Mouse (Mus musculus): ENCODE measurements at regions not wholly inside any gene's neighbourhood (a gene's known extent, or its start where the extent isn't known, plus 50 kb on each side); places are given as distances from the start of the nearest gene placed in this dataset.

GRCm38 (mm10) chrX:11825948-11826347 is 334.2 kb downstream of the Bcor start:
- in situ Hi-C loops (cut with MboI, MseI) = no loop called here

DNA sequence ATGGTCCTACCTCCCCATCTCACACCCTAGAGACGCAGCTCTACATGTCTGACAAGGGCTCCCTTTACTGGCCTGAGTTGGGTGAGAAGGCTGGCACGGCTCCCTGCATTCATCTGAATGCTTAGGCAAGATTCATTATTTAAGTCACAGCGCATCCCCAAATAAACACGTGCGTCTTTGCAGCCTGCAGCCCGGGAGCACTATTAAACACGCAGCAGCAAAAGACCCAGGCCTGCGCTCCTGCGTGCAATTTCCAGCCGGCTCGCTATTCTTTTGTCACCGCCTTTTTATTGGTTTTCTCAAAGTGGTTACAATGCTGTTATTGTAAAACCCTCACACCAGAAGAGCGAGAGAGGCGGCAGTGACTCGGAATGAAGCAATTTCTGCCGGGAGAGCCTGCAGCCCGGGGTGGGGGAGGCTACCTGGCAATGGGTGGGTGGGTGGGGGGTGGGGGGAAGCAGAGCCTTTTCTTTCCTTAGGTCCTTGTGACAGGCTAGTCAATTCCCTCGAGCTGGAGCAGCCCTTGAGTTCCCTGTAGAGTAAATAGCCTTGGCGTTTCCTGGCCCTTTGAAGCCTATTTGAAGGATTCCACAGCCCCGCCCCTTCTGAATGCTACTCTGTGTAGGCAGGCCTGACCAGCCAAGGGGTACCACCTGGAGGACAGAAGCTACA is 333.3 kb downstream of the Bcor start:
- in situ Hi-C loops (cut with MboI, MseI) = no loop called here

GRCm38 (mm10) chrX:11829411-11830002 is 330.6 kb downstream of the Bcor start:
- in situ Hi-C loops (cut with MboI, MseI) = no loop called here

DNA sequence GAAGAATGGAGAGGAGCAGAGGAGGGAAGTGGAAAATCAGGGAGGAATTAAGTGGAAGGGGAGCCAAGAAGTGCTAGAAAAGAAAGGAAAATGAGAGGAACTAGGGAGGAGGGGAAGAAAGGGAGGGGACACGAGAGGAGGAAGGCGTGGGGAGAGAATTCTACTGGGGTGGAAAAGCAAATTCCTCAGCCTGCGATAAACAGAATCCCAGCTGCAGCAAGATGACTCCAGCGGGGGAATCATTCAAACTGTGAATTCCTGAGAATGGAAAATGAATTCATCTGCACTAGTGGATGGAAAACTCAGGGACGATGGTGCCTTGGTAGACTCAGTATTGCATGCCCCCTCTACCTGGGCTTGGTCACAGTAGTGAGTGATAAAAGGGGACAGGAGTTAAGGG is 322.6 kb downstream of the Bcor start:
- in situ Hi-C loops (cut with MboI, MseI) = no loop called here

DNA sequence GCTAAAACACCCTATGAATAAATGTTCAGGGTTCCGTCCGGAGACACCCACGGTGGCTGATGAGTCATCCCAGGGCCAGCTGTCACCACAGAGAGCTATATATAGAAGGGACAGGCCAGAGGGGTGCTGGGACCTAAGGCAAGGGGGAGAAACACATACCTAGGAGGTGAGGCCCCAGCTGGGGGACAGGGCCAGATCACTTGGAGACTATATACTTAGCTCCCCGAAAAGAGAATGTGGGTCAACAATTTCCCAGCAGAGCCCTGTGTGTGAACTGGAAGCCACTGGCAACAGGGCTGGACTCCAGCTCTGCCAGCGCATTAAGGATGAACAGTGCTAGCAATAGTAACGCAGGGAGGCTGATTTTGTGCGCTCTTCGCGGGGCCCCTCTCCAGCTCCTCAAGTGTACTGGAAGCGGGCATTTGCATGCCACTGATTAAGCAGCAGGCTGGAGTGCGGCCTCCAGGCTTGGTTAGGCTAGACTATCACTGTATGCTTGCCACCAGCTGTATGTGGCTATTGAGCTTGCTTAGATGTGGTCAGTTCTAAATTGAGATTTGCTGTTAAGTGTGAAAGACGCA is 320.4 kb downstream of the Bcor start:
- in situ Hi-C loops (cut with MboI, MseI) = no loop called here

DNA sequence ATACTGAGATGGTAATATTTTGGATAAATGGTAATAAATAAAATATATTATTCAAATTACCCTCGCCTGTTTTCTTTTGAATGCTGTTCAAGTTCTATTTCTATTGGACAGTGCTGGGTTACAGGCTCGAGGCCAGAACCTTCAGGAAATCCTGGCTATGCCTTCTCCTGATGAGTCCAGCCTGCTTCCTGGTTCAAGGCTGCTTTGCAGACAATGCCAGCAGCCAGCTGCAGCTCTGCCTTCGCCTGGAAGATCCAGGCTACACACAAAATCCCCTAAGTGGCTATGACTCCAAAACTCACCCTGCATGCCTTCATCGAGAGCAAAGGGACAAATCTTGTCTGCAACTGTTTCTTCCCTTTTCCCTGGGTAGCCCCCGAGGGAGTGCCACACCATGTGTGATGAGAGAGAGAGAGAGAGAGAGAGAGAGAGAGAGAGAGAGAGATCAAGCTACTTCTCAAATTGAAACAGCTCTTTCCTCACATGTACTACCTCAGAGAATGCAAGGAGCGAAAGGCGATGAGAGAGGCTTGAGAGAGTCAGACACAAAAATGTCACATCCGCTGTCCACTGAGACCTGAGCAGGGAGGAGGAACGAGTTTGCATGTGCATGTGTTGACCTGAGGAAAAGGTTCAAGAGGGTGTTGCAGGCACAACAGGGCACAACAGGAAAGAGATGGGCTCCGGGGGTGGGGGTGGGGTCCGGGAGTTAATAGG is 319.7 kb downstream of the Bcor start:
- in situ Hi-C loops (cut with MboI, MseI) = no loop called here

- in situ Hi-C loops (cut with MboI, MseI) = no loop called here
Observed at GRCm38 (mm10) chrX:11845566-11845965, 314.6 kb downstream of the Bcor start.

GRCm38 (mm10) chrX:11855910-11856309 is 304.2 kb downstream of the Bcor start:
- in situ Hi-C loops (cut with MboI, MseI) = no loop called here

DNA sequence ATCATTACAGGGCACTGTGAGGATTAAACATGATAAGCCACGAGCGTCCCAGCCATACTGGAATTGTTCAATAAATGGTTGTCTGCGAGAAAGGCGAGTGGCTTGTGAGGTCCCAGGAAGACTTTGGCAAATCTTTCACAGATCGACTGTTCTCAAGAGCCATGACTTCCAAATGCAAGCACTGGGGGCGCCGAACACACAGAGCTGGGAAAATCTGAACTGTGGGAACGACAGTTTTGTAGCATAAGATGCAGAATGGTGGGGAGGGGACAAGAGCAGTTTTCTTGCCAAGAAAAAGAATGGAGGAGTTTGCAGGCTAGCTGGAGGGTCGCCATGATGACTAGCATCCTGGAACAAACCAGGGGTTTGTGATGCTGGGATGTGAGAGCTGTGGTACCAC is 300.8 kb downstream of the Bcor start:
- in situ Hi-C loops (cut with MboI, MseI) = no loop called here

GRCm38 (mm10) chrX:11861119-11861708 is 298.9 kb downstream of the Bcor start:
- in situ Hi-C loops (cut with MboI, MseI) = no loop called here

GRCm38 (mm10) chrX:11861892-11862291 is 298.3 kb downstream of the Bcor start:
- in situ Hi-C loops (cut with MboI, MseI) = no loop called here

DNA sequence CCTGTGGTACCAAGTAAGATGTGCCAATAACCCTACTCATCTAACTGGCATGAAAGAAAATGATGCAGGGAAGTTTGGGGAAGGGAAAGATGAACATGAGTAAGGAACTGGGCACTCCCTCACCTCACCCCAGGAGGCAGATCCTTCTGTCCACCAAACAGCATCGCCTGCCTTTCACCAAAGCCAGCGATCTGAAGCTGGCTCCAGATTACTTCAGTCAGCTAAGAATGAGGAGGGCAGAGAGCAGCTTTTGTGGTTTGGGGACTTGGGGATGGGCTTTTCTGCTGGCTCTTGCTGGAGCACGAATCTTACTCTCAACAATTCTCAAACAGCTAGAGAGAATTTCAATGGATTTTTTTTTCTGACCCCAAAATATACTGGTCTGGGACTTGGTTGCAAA is 297.0 kb downstream of the Bcor start:
- in situ Hi-C loops (cut with MboI, MseI) = no loop called here

DNA sequence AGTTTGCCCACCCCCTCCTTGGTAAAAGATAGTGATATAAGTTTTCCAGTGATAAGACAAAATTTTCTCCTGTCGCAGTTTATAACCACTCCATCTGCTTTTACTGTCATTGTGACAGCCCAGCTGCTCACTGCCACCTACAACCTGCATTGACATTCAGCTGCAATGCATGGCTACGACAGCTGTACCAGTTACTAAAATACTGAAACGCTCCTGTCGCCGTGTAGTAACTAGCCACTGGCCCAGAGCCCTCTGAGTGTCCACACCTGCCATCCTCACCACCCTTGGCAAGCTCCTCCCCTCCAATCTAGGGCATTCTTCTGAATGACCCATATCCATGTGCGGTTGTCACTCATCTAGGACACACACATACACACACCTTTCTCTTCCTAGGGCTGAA is 286.2 kb downstream of the Bcor start:
- in situ Hi-C loops (cut with MboI, MseI) = no loop called here

DNA sequence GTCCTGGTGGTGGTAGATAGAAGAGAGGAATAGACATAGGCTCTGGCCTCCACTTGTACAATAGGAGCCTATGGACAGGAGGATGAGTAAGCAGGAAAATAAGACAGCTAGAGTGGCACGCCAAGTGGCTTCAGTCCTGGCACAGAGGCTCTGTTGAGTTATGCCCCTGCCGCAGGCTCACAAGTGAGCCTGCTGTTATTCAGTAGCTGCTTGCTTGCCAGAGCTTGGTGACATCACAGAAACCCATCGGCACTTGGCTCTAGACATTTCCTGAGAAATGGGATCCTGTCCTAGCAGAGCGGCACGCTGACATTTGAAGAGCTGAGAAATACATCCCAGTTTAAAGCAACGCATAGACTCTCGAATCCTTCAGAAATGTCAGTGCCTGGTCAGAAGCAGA is 283.5 kb downstream of the Bcor start:
- in situ Hi-C loops (cut with MboI, MseI) = no loop called here

DNA sequence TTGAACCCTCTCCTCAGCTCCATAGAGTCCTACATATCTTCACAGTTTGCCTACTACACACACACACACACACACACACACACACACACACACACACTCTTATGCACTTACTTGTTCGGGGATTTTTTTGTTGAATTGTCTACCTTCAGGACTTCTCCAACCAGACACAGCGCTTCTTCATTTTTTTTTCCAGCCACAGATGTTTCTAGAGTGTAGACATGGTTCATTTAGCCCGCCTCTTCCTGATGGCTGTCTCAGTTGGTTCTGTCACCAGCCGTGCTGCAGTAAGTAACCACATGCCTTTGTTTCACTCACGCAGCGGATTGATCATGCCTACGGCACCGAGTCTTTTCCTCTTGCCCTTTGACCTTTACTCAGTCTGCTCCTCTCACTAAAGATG is 282.1 kb downstream of the Bcor start:
- in situ Hi-C loops (cut with MboI, MseI) = no loop called here

DNA sequence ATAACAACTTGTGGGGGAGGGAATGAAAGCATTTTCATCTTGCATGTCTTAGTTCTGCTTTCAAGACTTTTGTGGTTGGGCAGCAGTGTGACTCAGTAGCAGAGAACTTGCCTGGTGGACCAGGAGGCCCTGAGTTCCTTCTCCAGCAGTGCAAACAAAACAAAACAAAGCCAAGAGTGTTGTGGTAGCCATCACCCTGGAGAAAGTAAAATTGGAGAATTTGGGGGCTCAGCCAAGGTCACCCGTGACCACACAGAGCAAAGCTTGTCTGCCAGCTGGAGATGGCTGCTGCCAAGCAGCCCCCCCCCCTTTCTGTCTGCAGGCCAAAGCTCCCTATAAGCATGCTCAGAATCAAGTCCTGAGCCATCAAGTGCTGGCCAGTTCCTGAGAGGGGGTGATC is 279.2 kb downstream of the Bcor start:
- in situ Hi-C loops (cut with MboI, MseI) = no loop called here

DNA sequence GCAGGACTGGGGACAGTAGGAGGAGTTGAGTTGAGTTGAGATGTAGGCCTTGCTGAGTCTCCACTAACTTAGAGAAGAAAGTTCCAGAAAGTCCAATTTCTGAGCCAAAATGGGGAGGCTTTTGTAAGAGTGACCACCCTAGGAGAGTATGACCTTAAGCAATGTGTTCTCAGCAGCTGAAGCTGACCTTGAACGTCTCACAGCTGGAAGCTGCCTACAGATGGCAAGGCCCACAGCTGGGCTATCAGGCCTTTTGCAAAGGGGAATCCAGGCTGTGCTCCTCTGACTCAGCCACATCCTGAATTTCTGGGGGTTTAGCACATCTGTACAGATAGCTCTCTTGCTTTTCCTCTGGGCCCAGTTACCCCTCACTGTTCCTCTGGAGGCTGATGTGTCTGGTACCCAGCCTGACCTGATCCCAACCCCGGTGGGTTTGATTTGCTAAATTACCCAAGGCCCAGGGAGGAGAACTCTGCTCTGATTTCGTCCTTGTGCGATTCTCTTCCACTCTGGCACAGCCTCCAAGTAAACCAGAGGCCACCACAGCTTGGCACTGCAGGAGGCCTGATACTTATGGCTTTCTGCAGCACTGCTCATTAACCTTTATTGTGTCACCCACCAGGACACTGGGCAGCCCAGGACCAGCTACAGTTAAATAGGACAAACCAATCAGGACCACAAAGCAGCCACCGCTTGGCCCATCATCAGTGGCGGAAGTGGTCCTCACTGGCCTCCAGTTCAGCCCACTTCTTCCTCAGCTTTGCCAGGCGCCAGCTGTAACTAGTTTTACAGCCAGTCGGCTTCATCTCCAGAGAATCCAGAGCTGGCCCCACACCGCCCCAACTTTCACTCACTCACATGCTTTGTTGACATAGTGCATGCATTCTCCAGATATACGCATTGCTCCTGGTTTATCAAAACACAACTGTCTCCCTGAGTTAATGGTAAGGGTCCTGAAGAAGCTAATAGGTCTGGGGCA is 276.1 kb downstream of the Bcor start:
- in situ Hi-C loops (cut with MboI, MseI) = no loop called here

DNA sequence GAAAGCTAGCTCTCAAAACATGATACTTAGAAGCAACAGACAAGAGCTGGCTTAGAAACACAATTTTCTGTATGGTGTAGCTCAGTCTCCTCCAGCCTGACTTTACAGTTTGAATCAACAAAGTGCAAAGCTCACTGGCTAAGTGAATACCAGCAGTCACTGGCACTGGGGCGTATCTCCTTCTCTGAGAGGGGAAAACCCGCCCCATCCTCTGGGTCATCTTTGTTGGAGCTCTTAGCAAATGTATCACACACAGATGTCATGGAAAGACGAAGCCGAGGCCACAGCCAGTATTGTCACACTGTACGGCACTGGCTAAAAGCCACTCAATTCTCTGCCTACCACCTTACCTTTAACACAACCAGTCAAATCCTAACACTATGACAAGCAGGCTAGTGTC is 267.8 kb downstream of the Bcor start:
- in situ Hi-C loops (cut with MboI, MseI) = no loop called here

GRCm38 (mm10) chrX:11893606-11894279 is 266.4 kb downstream of the Bcor start:
- in situ Hi-C loops (cut with MboI, MseI) = no loop called here

DNA sequence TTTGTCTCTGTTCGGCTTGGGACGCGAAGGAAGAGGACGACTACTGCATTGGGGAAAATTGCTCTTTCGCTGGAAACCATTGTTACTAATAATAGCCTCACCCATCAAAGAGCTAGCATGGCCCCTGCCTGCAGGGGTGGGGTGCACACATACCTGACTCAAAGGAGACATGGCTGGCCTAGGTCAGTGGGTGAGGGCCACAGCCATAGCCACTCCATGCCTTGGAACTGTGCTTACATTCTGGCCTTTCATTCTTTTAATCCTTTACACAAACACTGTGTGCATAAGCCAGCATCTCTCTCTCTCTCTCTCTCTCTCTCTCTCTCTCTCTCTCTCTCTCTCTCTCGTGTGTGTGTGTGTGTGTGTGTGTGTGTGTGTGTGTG is 265.9 kb downstream of the Bcor start:
- in situ Hi-C loops (cut with MboI, MseI) = no loop called here

GRCm38 (mm10) chrX:11895396-11895795 is 264.8 kb downstream of the Bcor start:
- in situ Hi-C loops (cut with MboI, MseI) = no loop called here
